9 mouse cellular contexts compared by ENCODE assay signal in genomic region chr4:55477933-55478332, GRCm38 (mm10). TPM values are rescaled to one million over a fixed set of nuclear protein-coding genes. Genes with fewer than 3 reads are reported as not detected.
DNase-seq lines count a peak whose midpoint lies in the region; ATAC-seq and TF ChIP-seq lines count a peak whose summit lies in the region.
"Had no signal": no experiment of that assay in that cellular context is flagged by ENCODE, and none has a peak within 500 bp of the region (broad histone marks: within the 10 kb centered on the region; RNA-seq: fewer than 3 reads in every experiment).

No protein-coding gene starts in this region.

- no peaks in the 10 kb centered on the region for H3K27me3 ChIP-seq in stomach, embryonic 16.5 days (ENCODE audit: control insufficient read depth, insufficient read depth, low read length)

- H3K4me2 ChIP-seq in stomach, embryonic 16.5 days (ENCODE audit: low read depth, low read length), result no peak overlapping the region

- no peak for ATAC-seq in monocyte, adult 5-6 weeks (replicated peaks; ENCODE audit: insufficient number of reproducible peaks, low FRiP score, low TSS enrichment, poor library complexity, severe bottlenecking)
- ATAC-seq in common myeloid progenitor, adult 5-6 weeks (replicated peaks; ENCODE audit: low read depth, poor library complexity, severe bottlenecking), result peak; percentile 53; the same call in 1 of the 2 replicates
- ATAC-seq in stomach, embryonic 16.5 days (ENCODE audit: insufficient read depth, low FRiP score), result peak; percentile 62

- H3K9ac ChIP-seq in stomach, embryonic 16.5 days (ENCODE audit: low read length), result no peak overlapping the region

- WGBS in lung, adult 2 months, result 44% methylated on average over 4 of the region's 4 CpGs
- WGBS in stomach, embryonic 16.5 days, result 31% methylated on average over 4 of the region's 4 CpGs

- no peak for TF ChIP-seq POLR2A in lung, adult 2 months (IDR thresholded peaks at IDR 0.05; ENCODE audit: borderline replicate concordance, extremely low read depth, low read depth, low read length)

- no peaks in the 10 kb centered on the region for H3K36me3 ChIP-seq in stomach, embryonic 16.5 days (ENCODE audit: control insufficient read depth, insufficient read depth, low read length)

- TF ChIP-seq CTCF in lung, adult 2 months (IDR thresholded peaks at IDR 0.05; ENCODE audit: insufficient read depth, low read length), result peak; percentile 31; the same call in 1 of the 2 replicates

- H3K9me3 ChIP-seq in stomach, embryonic 16.5 days (replicated peaks; ENCODE audit: control insufficient read depth, low read length), result no peaks in the 10 kb centered on the region

- no peak overlapping the region for H3K27ac ChIP-seq in stomach, embryonic 16.5 days (ENCODE audit: low read length)
- H3K27ac ChIP-seq: macrophage had no signal

- no peak overlapping the region for H3K4me3 ChIP-seq in lung, adult 2 months (replicated peaks; ENCODE audit: extremely low read depth, low read depth, low read length)
- H3K4me3 ChIP-seq in stomach, embryonic 16.5 days (replicated peaks; ENCODE audit: low read length), result no peak overlapping the region
- H3K4me3 ChIP-seq: erythroblast, embryonic 14.5 days had no signal

- no peaks in the 10 kb centered on the region for H3K4me1 ChIP-seq in lung, adult 2 months (ENCODE audit: control insufficient read depth, insufficient read depth, low read length)
- H3K4me1 ChIP-seq in stomach, embryonic 16.5 days (ENCODE audit: control insufficient read depth, insufficient read depth, low read length), result peaks cover 4% of the 10 kb centered on the region

- DNase-seq in monocyte, adult 2 months (ENCODE audit: low read depth in 1 of 2, low spot score in 2 of 2), result peak; percentile 7 to 12
- peak; percentile 11 to 34 for DNase-seq in adrenal gland, adult 18-20 months (ENCODE audit: low spot score in 2 of 2)
- peak; percentile 23 for DNase-seq in induced T-regulatory cell, adult 2 months (ENCODE audit: low read depth)
- peak; percentile 8 for DNase-seq in lung, adult 2 months

RNA-seq across cellular contexts. Expression of gene Klf4, which starts 54.3 kb away (rescaled TPM):
- total RNA-seq in monocyte, adult 5-6 weeks (2017), result 100 to 135 TPM (median 116 TPM) in 3 replicates
- 10 to 100 TPM; 13.4 to 37.5 TPM for total RNA-seq in adrenal gland, adult 18-20 months (2021)
- total RNA-seq in common myeloid progenitor, adult 5-6 weeks (2017), result 2.1 and 5.5 TPM in 2 replicates
- 140 and 188 TPM in 2 replicates for polyA plus RNA-seq in lung, adult 2 months (2012; rRNA removed)
- polyA plus RNA-seq in stomach, embryonic 16.5 days (2015; fragmentation: Nextera tagmentation; extraction: Ambion mirVana), result 29.4 and 33.8 TPM in 2 replicates
